9 mouse cellular contexts compared by ENCODE assay signal in genomic region chr6:136464121-136464621, GRCm38 (mm10). TPM values are rescaled to one million over a fixed set of nuclear protein-coding genes. Genes with fewer than 3 reads are reported as not detected.
DNase-seq lines count a peak whose midpoint lies in the region; ATAC-seq lines count a peak whose summit lies in the region.
"Had no signal": no experiment of that assay in that cellular context is flagged by ENCODE, and none has a peak within 500 bp of the region (broad histone marks: within the 10 kb centered on the region; RNA-seq: fewer than 3 reads in every experiment).

No protein-coding gene starts in this region.

- peak; percentile 31 for DNase-seq in layer of hippocampus, adult 11-12 months (ENCODE audit: low spot score)
- DNase-seq in layer of hippocampus, adult 9-10 months (ENCODE audit: low spot score), result no peak
- peak; percentile 48 for DNase-seq in T-cell, adult 2 months (ENCODE audit: low spot score)
- DNase-seq in liver, embryonic 11.5 days (ENCODE audit: low spot score), result no peak
- peak; percentile 54 for DNase-seq in thymus, postnatal 4 days
- no peak for DNase-seq in cerebellum, adult 9-10 months

- H3K4me2 ChIP-seq in heart, embryonic 16.5 days (ENCODE audit: low read depth, low read length), result no peak overlapping the region
- peak overlapping the region; percentile 29 for H3K4me2 ChIP-seq in liver, embryonic 11.5 days

- no peak for ATAC-seq in heart, embryonic 16.5 days (replicated peaks; ENCODE audit: extremely low read depth, insufficient read depth, low FRiP score)
- no peak for ATAC-seq in liver, embryonic 11.5 days (replicated peaks; ENCODE audit: low FRiP score)
- ATAC-seq in cerebellum, adult (ENCODE audit: insufficient number of reproducible peaks, low FRiP score, low TSS enrichment), result no peak

- peaks cover 26% of the 10 kb centered on the region for H3K4me1 ChIP-seq in heart, embryonic 16.5 days (ENCODE audit: control insufficient read depth, insufficient read depth, low read length)
- peaks cover 30% of the 10 kb centered on the region for H3K4me1 ChIP-seq in liver, embryonic 11.5 days (replicated peaks; ENCODE audit: control insufficient read depth, insufficient read depth, low read length)

- no peaks in the 10 kb centered on the region for H3K9me3 ChIP-seq in heart, embryonic 16.5 days (replicated peaks; ENCODE audit: control insufficient read depth, low read length)
- no peaks in the 10 kb centered on the region for H3K9me3 ChIP-seq in liver, embryonic 11.5 days (ENCODE audit: control insufficient read depth, low read length)

- peak overlapping the region; percentile 54 for H3K27ac ChIP-seq in heart, embryonic 16.5 days (ENCODE audit: low read length)
- H3K27ac ChIP-seq in liver, embryonic 11.5 days (ENCODE audit: low read depth, low read length), result peak overlapping the region; percentile 49; the same call in 1 of the 2 replicates

- no peak overlapping the region for H3K9ac ChIP-seq in heart, embryonic 16.5 days (ENCODE audit: low read length)
- H3K9ac ChIP-seq in liver, embryonic 11.5 days (ENCODE audit: low read depth, low read length), result no peak overlapping the region

- no peak overlapping the region for H3K4me3 ChIP-seq in heart, embryonic 16.5 days (ENCODE audit: low read length)
- no peak overlapping the region for H3K4me3 ChIP-seq in liver, embryonic 11.5 days (ENCODE audit: low read depth, low read length)

- WGBS in heart, embryonic 16.5 days, result 56% methylated on average over 12 of the region's 12 CpGs
- 49% methylated on average over 12 of the region's 12 CpGs for WGBS in liver, embryonic 11.5 days

- H3K36me3 ChIP-seq in heart, embryonic 16.5 days (ENCODE audit: control insufficient read depth, insufficient read depth), result no peaks in the 10 kb centered on the region
- no peaks in the 10 kb centered on the region for H3K36me3 ChIP-seq in liver, embryonic 11.5 days (ENCODE audit: control insufficient read depth, insufficient read depth, low read length)

- H3K27me3 ChIP-seq in heart, embryonic 16.5 days (ENCODE audit: control insufficient read depth, insufficient read depth, low read length), result no peaks in the 10 kb centered on the region
- H3K27me3 ChIP-seq in liver, embryonic 11.5 days (replicated peaks; ENCODE audit: control insufficient read depth, insufficient read depth, low read length), result no peaks in the 10 kb centered on the region

RNA-seq across cellular contexts. Expression of gene Atf7ip, which starts 41.8 kb away (rescaled TPM):
- polyA plus RNA-seq in heart, embryonic 16.5 days (2015; fragmentation: Nextera tagmentation; extraction: Ambion mirVana), result 27.9 and 31.4 TPM in 2 replicates
- 31.2 and 32.9 TPM in 2 replicates for polyA plus RNA-seq in liver, embryonic 11.5 days (2014; fragmentation: Nextera tagmentation; extraction: Ambion mirVana)

RNA-seq across cellular contexts. Expression of gene E330021D16Rik, which starts 48.8 kb away (rescaled TPM):
- not detected in 2 replicates for polyA plus RNA-seq in heart, embryonic 16.5 days (2015; fragmentation: Nextera tagmentation; extraction: Ambion mirVana)
- polyA plus RNA-seq in liver, embryonic 11.5 days (2014; fragmentation: Nextera tagmentation; extraction: Ambion mirVana), result not detected in 2 replicates
- polyA plus RNA-seq: intestine, embryonic 14.5 days had no signal

Comparison
In these comparisons a context has a peak if more than half of its experiments do, and no peak if none do; other contexts are left out.
1. DNase-seq: peak in layer of hippocampus, adult 11-12 months (single experiment), T-cell, adult 2 months (single experiment) and thymus, postnatal 4 days (single experiment); none in layer of hippocampus, adult 9-10 months (single experiment), liver, embryonic 11.5 days (single experiment) and cerebellum, adult 9-10 months (single experiment).